Mouse (Mus musculus): ENCODE measurements around the gene Pam.

- TF ChIP-seq POLR2A (IDR thresholded peaks at IDR 0.05; ENCODE audit: low read depth, low read length) (no peak), CTCF (IDR thresholded peaks at IDR 0.05; ENCODE audit: borderline replicate concordance, insufficient read depth, low read length) (no peak)
Observed at GRCm38 (mm10) chr1:98029025-98029424, 66.4 kb downstream of the Pam start.

Data from embryonic fibroblast, embryonic 13.5 days (primary cell).